Mouse (Mus musculus): ENCODE data around the gene Clstn1.

Gene Clstn1

GRCm38 (mm10) chr4:149675378-149676261 is 89.4 kb downstream of the Clstn1 start:
- DNase-seq (ENCODE audit: low spot score): peak; percentile 89

GRCm38 (mm10) chr4:149678006-149678405 is 91.7 kb downstream of the Clstn1 start:
- no peak for DNase-seq (ENCODE audit: low spot score)

- no peak for DNase-seq (ENCODE audit: low spot score)
Measured at GRCm38 (mm10) chr4:149679056-149679770, 92.9 kb downstream of the Clstn1 start.

GRCm38 (mm10) chr4:149683875-149684274 is 97.6 kb downstream of the Clstn1 start:
- no peak for DNase-seq (ENCODE audit: low spot score)

GRCm38 (mm10) chr4:149684841-149685623 is 98.8 kb downstream of the Clstn1 start:
- DNase-seq (ENCODE audit: low spot score): no peak

- DNase-seq (ENCODE audit: low spot score): no peak
Measured at GRCm38 (mm10) chr4:149688861-149689260, 102.6 kb downstream of the Clstn1 start.

- DNase-seq (ENCODE audit: low spot score): no peak
Measured at GRCm38 (mm10) chr4:149689822-149690700, 103.8 kb downstream of the Clstn1 start.

GRCm38 (mm10) chr4:149690828-149691280 is 104.6 kb downstream of the Clstn1 start:
- DNase-seq (ENCODE audit: low spot score): no peak

GRCm38 (mm10) chr4:149691368-149691767 is 105.1 kb downstream of the Clstn1 start:
- DNase-seq (ENCODE audit: low spot score): no peak

GRCm38 (mm10) chr4:149696189-149696971 is 110.1 kb downstream of the Clstn1 start:
- DNase-seq (ENCODE audit: low spot score): peak; percentile 55

- DNase-seq (ENCODE audit: low spot score): no peak
Measured at GRCm38 (mm10) chr4:149697506-149698196, 111.4 kb downstream of the Clstn1 start.

- peak; percentile 75 for DNase-seq (ENCODE audit: low spot score)
Measured at GRCm38 (mm10) chr4:149698197-149698821, 112.0 kb downstream of the Clstn1 start.

Data from yolk sac, embryonic 10.5 days (tissue).